Mouse (Mus musculus): ENCODE data around the gene Gm2007.
"Not testable (repeated sequence)": the region's sequence is repeated elsewhere in the genome, so short reads cannot be mapped to it uniquely, and the experiment has no call there.

Gm2007 gene

DNA sequence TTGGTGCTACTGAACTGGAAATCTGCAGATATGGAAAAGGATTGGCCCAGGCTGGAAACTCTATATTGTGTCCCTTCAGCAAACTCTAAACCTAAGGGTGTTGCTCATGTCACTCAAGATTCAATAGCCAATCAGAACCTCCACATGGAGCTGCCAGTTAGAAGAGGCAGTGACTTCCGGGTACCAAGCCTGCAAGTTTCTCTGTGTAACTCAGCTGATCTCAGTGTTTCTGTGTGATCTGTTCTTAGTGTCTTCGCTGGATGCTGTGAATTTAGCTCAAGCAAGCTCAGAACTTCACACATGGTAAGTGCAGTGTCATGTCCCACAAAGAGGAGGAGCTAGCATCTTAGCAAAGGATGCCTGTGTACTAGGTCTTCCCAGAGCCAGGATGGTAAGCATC, at the start of gene Gm2007:
Gene Gm2007 (plus strand): TSS at position 301 of the 400 bp plus-strand sequence.
- not testable (repeated sequence) for DNase-seq (ENCODE audit: inconsistent age in 2 of 2, low spot score in 1 of 2)

DNA sequence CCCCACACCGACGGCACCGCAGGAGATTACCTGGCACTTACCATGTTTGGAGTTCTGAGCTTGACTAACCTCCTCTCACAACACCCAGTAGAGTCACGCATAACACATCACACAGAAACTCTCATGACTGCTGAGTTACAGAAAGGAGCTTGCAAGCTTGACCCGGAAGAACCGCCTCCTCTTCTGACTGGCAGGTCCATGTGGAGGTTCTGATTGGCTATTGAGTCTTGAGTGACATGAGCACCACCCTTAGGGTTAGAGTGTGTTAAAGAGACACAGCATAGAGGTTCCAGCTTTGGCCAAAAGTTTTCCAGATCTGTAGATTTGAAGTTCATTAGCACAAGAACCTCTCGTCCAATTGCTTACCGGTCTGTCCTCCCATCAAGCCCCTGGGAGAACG, 37.8 kb upstream of the Gm2007 start, which contains the start of gene Zfp969:
Gene Zfp969 (minus strand): TSS at position 101 of the 400 bp plus-strand sequence.
- DNase-seq (ENCODE audit: inconsistent age in 2 of 2, low spot score in 1 of 2): not testable (repeated sequence)

- not testable (repeated sequence) for DNase-seq (ENCODE audit: inconsistent age in 2 of 2, low spot score in 1 of 2)
Observed at GRCm38 (mm10) chr2:175800993-175801392, 59.7 kb downstream of the Gm2007 start, which contains the start of gene Gm14288. Gene Gm14288, minus strand, starts transcription at chr2:175801093.
